Mouse (Mus musculus) MEL-GATA-1-ER (cell line): ENCODE data around the gene Trim10.

Source experiments
- DNase-seq: peaks from one replicate; pipeline ENCODE4 v3.0.0-alpha.2; 2012; ENCODE audit warnings: low read depth; ENCODE audit errors: extremely low read depth

Gene Trim10

DNA sequence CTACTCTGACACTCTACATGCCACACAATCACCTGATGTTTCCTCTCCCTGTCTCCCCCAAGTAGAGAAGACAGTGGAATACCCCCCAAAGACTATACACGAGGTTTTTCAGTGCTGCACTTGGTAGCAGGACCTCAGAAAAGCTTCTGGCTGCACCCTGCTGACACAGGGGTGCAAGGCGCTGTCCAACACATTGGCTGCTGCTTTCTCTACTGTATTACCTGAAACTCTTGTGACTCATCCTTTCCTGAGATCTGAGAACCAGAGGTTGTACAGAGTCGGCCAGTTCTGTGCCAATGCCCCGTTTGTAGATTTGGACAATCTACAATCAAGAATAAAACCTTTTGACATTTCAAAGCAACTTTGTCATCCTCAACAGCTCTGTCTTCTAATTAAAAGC lies 40.4 kb downstream of the Trim10 start:
- no peak for DNase-seq

DNA sequence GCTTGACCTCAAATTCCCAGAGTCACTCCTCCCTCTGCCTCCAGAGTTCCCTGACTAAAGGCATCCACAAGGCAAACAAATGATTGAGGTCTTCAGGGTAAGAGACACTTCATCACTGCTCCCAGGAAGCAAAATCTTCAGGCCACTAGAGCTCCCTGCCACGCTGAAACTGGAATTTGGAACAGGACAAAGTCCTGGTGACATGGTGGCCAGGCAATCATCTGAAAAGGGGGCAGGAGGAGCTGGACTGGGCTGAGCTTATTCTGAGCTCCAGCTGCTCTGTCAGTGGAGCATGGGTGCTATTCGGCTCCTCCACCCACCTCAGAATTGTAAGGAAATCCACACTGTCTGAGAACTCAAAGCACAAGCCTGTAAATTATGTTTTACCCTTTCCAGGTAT lies 42.7 kb downstream of the Trim10 start:
- no peak for DNase-seq

- DNase-seq = peak; percentile 51
Measured at GRCm38 (mm10) chr17:36914108-36914507, 44.7 kb downstream of the Trim10 start.

GRCm38 (mm10) chr17:36915076-36915475 lies 45.7 kb downstream of the Trim10 start:
- no peak for DNase-seq

DNA sequence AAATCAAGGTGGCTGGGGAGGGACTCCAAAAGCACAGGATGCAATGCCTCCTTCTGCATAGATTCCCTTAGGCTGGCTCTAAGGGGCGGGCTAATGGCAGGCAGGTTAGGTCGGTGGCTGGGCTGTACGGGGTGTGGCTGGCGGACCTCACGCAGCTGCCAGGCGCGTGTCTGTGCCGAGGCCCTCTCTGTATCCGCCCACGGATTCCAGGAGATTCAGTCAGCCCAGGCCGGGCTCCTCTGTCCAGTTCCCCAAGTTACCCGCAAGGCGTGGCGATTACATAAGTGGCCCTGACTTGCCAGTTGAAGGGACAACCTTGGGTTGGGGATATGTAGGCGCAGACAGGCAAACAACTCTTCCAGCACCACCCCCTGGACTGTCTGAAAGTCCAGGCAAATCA lies 50.9 kb downstream of the Trim10 start:
- no peak for DNase-seq

- no peak for DNase-seq
Measured at GRCm38 (mm10) chr17:36922715-36923114, 53.3 kb downstream of the Trim10 start.

DNA sequence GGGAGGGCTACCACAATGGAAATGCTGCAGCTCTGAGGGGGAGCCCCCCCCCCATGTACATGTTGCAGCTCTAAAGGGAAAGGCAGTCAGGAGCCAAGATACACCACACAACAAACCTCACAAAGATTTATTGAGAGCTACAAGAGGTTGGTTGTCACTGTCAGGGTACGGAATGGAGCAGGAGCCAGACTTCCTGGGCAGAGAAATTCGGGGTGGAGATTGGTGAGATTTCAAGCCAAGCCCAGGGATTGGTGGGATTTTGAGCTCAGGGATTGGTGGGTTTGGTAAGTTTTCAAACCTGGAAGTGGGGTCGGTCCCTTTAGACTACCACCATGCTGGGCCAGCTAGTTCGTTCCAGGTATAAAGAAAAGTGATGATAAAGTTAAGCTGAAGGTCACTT lies 54.1 kb downstream of the Trim10 start:
- DNase-seq = no peak
